Mouse (Mus musculus): ENCODE data around the gene Prickle4. TPM values are rescaled to one million over a fixed set of nuclear protein-coding genes. Genes with fewer than 3 reads are reported as not detected.

The Prickle4 gene
- polyA plus RNA-seq, 1 experiment = 5.5 TPM

DNA sequence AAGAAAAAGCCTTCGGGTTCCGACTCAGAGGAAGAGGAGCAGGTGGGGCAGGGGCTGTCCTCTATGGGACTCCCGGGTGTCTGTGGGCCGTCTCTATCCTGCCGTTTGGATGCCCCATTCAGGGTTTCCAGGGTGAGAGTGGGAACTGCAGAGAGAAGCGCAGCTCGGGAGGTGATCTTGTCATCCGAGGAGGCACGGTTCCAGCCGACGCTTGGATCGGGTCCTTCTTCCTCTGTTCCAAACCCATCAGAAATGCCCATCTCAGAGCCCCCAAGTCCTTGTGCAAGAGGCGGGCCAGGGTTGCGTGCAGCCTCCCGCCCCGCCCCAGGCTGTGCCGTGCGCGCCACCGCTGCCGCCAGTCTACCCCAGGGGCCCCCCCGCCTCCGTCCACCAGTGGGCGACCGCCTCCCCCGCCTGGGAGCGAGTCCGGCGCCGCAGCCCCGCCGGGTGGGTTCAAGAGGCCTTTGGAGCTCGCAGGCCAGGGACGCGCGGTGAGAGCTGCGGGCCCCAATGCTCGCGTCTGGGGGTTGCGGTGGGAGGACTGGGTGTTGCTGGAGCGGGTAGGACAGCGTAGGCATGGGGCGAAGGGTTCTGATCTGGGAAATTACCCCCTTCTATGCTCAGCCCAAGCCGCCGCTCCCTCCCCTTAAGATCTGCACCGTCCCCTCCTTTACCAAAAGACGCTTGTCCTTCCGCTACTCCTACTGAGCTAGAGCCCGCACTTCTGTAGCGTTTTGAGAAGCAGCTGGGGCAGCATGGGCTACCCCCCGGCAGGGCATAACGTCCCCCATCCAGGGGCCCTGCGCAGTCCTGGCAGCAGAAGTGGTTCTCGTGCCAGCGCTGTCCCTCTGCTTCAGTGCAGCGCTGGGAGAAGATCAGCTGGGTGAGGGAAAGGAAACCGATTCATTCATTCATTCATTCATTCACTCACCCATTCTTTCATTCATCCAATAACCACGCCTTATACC lies 5.6 kb downstream of the Prickle4 start, which contains the start of gene Frs3:
Gene Frs3 (plus strand): TSS at position 423 of the 968 bp plus-strand sequence.
- Histone ChIP-seq H3K4me1 (replicated peaks; ENCODE audit: control insufficient read depth, insufficient read depth, low read length) (peaks cover 17% of the 10 kb centered on the region), H3K27ac (ENCODE audit: control insufficient read depth, insufficient read depth, low read length) (no peak within 1 kb of the TSS), H3K36me3 (ENCODE audit: control insufficient read depth, insufficient read depth, low read length) (no peaks in the 10 kb centered on the region), H3K27me3 (ENCODE audit: control insufficient read depth, insufficient read depth, low read length) (no peaks in the 10 kb centered on the region), H3K4me3 (ENCODE audit: control insufficient read depth, insufficient read depth, low read length) (peak within 1 kb of the TSS; percentile 82)
- TF ChIP-seq CTCF (IDR thresholded peaks at IDR 0.05; ENCODE audit: borderline replicate concordance, control insufficient read depth, extremely low read depth, insufficient read depth, low read length, poor library complexity) (peak; percentile 29; the same call in 1 of the 2 replicates), POLR2A (IDR thresholded peaks at IDR 0.05; ENCODE audit: control insufficient read depth, extremely low read depth, insufficient read depth, low read length, poor library complexity) (no peak)
- WGBS = 3% methylated on average over 58 of the region's 58 CpGs
- DNase-seq = peak; percentile 53

DNA sequence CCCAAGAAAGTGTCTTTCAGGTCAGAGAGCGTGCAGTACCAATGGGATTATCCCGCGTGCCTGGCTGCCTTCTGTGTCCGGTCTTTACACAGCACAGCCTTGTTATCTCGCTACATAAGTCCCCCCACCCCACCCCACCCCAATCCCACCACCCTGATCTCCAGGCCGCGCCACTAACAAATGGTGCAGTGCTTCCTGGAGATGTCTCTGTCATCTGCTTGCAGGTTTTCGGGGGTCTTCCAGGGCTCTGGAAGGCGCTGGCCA lies 6.3 kb downstream of the Prickle4 start, which contains the start of gene Tomm6:
Gene Tomm6 (minus strand): TSS at position 43 of the 264 bp plus-strand sequence.
- no peak within 1 kb of the TSS for H3K27ac ChIP-seq (ENCODE audit: control insufficient read depth, insufficient read depth, low read length)
- TF ChIP-seq CTCF (IDR thresholded peaks at IDR 0.05; ENCODE audit: borderline replicate concordance, control insufficient read depth, extremely low read depth, insufficient read depth, low read length, poor library complexity) = no peak
- no peak for DNase-seq
- H3K27me3 ChIP-seq (ENCODE audit: control insufficient read depth, insufficient read depth, low read length) = no peaks in the 10 kb centered on the region
- no peaks in the 10 kb centered on the region for H3K36me3 ChIP-seq (ENCODE audit: control insufficient read depth, insufficient read depth, low read length)
- peaks cover 17% of the 10 kb centered on the region for H3K4me1 ChIP-seq (replicated peaks; ENCODE audit: control insufficient read depth, insufficient read depth, low read length)
- peak within 1 kb of the TSS; percentile 82 for H3K4me3 ChIP-seq (ENCODE audit: control insufficient read depth, insufficient read depth, low read length)
- 0% methylated on average over 9 of the region's 9 CpGs for WGBS

GRCm38 (mm10) chr17:47687409-47688343 lies 6.9 kb downstream of the Prickle4 start:
- Histone ChIP-seq H3K27ac (ENCODE audit: control insufficient read depth, insufficient read depth, low read length) (no peak overlapping the region), H3K4me3 (ENCODE audit: control insufficient read depth, insufficient read depth, low read length) (peak overlapping the region; percentile 82), H3K4me1 (replicated peaks; ENCODE audit: control insufficient read depth, insufficient read depth, low read length) (peaks cover 17% of the 10 kb centered on the region), H3K27me3 (ENCODE audit: control insufficient read depth, insufficient read depth, low read length) (no peaks in the 10 kb centered on the region), H3K36me3 (ENCODE audit: control insufficient read depth, insufficient read depth, low read length) (no peaks in the 10 kb centered on the region)
- under 1% methylated on average over 70 of the region's 70 CpGs for WGBS
- TF ChIP-seq CTCF (IDR thresholded peaks at IDR 0.05; ENCODE audit: borderline replicate concordance, control insufficient read depth, extremely low read depth, insufficient read depth, low read length, poor library complexity) = no peak
- peak; percentile 69; the same call in 1 of the 2 replicates for TF ChIP-seq POLR2A (IDR thresholded peaks at IDR 0.05; ENCODE audit: control insufficient read depth, extremely low read depth, insufficient read depth, low read length, poor library complexity)
- DNase-seq = peak; percentile 93

- WGBS = 56% methylated on average over 4 of the region's 4 CpGs
- TF ChIP-seq CTCF (IDR thresholded peaks at IDR 0.05; ENCODE audit: borderline replicate concordance, control insufficient read depth, extremely low read depth, insufficient read depth, low read length, poor library complexity) (no peak), POLR2A (IDR thresholded peaks at IDR 0.05; ENCODE audit: control insufficient read depth, extremely low read depth, insufficient read depth, low read length, poor library complexity) (no peak)
- H3K4me3 ChIP-seq (ENCODE audit: control insufficient read depth, insufficient read depth, low read length) = no peak overlapping the region
- peaks cover 19% of the 10 kb centered on the region; the same call in 1 of the 2 replicates for H3K36me3 ChIP-seq (ENCODE audit: control insufficient read depth, insufficient read depth, low read length)
- no peak for DNase-seq
- H3K27me3 ChIP-seq (ENCODE audit: control insufficient read depth, insufficient read depth, low read length) = no peaks in the 10 kb centered on the region
- peaks cover 7% of the 10 kb centered on the region for H3K4me1 ChIP-seq (replicated peaks; ENCODE audit: control insufficient read depth, insufficient read depth, low read length)
- H3K27ac ChIP-seq (ENCODE audit: control insufficient read depth, insufficient read depth, low read length) = no peak overlapping the region
Observed at GRCm38 (mm10) chr17:47682836-47683235, 11.7 kb downstream of the Prickle4 start.

DNA sequence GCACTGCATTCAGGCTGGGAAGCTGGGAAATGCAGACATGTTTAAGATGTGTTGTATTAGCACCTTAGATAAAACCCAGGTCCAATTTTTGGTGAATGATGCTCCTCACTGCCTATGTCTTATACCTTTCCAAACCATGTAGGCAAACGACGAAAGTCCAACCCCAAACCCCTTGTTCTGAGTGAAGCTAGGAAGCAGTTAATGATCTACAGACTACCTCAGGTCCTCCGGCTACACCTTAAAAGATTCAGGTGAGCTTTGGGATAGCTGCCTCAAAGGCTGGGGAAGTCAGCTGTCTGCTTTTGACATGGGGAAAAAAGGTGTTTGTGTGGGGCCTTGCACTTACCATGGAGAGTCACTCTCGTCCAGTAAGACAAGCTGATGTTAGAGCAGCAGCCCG lies 15.8 kb downstream of the Prickle4 start:
- TF ChIP-seq CTCF (IDR thresholded peaks at IDR 0.05; ENCODE audit: borderline replicate concordance, control insufficient read depth, extremely low read depth, insufficient read depth, low read length, poor library complexity) (no peak), POLR2A (IDR thresholded peaks at IDR 0.05; ENCODE audit: control insufficient read depth, extremely low read depth, insufficient read depth, low read length, poor library complexity) (no peak)
- H3K27ac ChIP-seq (ENCODE audit: control insufficient read depth, insufficient read depth, low read length) = no peak overlapping the region
- no peak overlapping the region for H3K4me3 ChIP-seq (ENCODE audit: control insufficient read depth, insufficient read depth, low read length)
- H3K4me1 ChIP-seq (replicated peaks; ENCODE audit: control insufficient read depth, insufficient read depth, low read length) = no peaks in the 10 kb centered on the region
- no peak for DNase-seq
- WGBS = 95% methylated on average over 5 of the region's 5 CpGs
- peaks cover 19% of the 10 kb centered on the region; the same call in 1 of the 2 replicates for H3K36me3 ChIP-seq (ENCODE audit: control insufficient read depth, insufficient read depth, low read length)
- H3K27me3 ChIP-seq (ENCODE audit: control insufficient read depth, insufficient read depth, low read length) = no peaks in the 10 kb centered on the region

GRCm38 (mm10) chr17:47678238-47678637 lies 16.3 kb downstream of the Prickle4 start:
- no peak overlapping the region for H3K4me3 ChIP-seq (ENCODE audit: control insufficient read depth, insufficient read depth, low read length)
- H3K27ac ChIP-seq (ENCODE audit: control insufficient read depth, insufficient read depth, low read length) = no peak overlapping the region
- no peaks in the 10 kb centered on the region for H3K4me1 ChIP-seq (replicated peaks; ENCODE audit: control insufficient read depth, insufficient read depth, low read length)
- peaks cover 19% of the 10 kb centered on the region; the same call in 1 of the 2 replicates for H3K36me3 ChIP-seq (ENCODE audit: control insufficient read depth, insufficient read depth, low read length)
- DNase-seq = no peak
- WGBS = 97% methylated on average over 5 of the region's 5 CpGs
- no peak for TF ChIP-seq CTCF (IDR thresholded peaks at IDR 0.05; ENCODE audit: borderline replicate concordance, control insufficient read depth, extremely low read depth, insufficient read depth, low read length, poor library complexity)
- TF ChIP-seq POLR2A (IDR thresholded peaks at IDR 0.05; ENCODE audit: control insufficient read depth, extremely low read depth, insufficient read depth, low read length, poor library complexity) = no peak
- H3K27me3 ChIP-seq (ENCODE audit: control insufficient read depth, insufficient read depth, low read length) = no peaks in the 10 kb centered on the region
